ENCODE assay signal across 1 mouse cellular context in the genomic region with DNA sequence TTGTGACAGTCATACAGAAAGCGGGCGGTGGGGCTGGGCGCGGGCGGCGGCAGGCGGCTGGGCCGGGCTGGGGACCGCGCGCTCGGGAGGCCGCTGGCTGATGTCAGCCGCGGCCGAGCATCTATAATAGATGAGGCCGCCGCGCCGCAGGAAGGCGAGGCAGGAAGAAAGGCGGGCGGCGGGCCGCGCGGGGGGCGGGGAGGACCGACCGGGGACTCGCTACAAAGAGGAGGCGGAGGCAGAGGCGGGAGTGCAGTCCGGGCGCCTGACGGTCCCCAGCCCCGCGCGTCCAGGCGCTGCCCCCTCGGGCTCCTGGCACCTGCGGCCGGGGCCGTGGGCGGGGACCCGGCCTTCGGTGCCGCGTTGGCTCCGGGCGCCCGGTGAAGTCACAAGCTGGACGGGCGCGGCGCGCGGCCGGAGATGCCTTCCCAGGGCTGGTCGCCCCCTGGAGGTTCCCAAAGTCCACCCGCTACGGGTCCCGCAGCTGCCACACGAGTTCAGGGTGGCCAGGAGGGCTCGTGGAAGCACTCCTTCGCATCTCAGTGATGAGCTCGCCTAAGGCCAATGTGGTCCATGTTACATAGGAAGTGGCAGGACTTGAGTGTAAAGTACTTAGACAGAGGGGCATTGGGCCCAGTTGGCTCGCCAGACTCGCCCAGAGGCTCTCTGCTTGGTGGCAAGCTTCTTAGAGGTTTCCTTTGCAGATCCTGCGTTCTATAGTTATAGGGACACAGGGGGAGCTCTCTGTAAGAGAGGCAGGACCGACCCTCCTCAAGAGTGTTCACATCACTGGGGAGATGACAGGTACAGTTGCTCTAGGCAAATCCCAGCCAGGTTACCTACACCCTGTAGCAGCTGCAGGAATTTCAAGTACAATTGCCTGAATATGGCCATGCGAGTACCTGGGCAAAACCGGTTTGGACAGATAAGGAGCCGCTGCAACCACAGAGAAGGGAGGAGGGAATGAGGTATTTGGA.
TF ChIP-seq lines count a peak whose summit lies in the region.

A gene (minus strand): TSS at position 390 of the 977 bp plus-strand sequence.

TF ChIP-seq in CH12.LX, 34 proteins besides CTCF, POLR2A, EP300 and RAD21:
- TF ChIP-seq TBP (conservative IDR thresholded peaks at IDR 0.05; ENCODE audit: low read depth, low read length) = no peak
- TF ChIP-seq POLR2AphosphoS2 (IDR thresholded peaks at IDR 0.05; ENCODE audit: low read depth, low read length) = no peak
- no peak for TF ChIP-seq UBTF (IDR thresholded peaks at IDR 0.05; ENCODE audit: low read depth, low read length)
- TF ChIP-seq ZMIZ1 (IDR thresholded peaks at IDR 0.05; ENCODE audit: low read depth, low read length) = no peak
- TF ChIP-seq MEF2A (IDR thresholded peaks at IDR 0.05; ENCODE audit: borderline replicate concordance, low read depth, low read length) = no peak
